Mouse (Mus musculus) limb, embryonic 13.5 days (tissue): ENCODE results near the gene Gm5662. TPM values are rescaled to one million over a fixed set of nuclear protein-coding genes. Genes with fewer than 3 reads are reported as not detected.

Experiments
- polyA plus RNA-seq: library from polyadenylated mRNA; unstranded; fragments of >200 nt; fragmentation: Nextera tagmentation; extraction: Ambion mirVana; gene quantifications from 2 replicates; pipeline ENCODE4 v1.2.1, GENCODE M21; 2015

Gene Gm5662
- polyA plus RNA-seq, 1 experiment from 2014 or later: not detected

Other genes with a start within 250 kb of the Gm5662 start
- gene Gm2056, start 247.5 kb downstream of the Gm5662 start, polyA plus RNA-seq: not detected in 2 replicates
- not detected in 2 replicates for gene Gm16368, start 190.8 kb downstream of the Gm5662 start, polyA plus RNA-seq
- not detected in 2 replicates for gene Gm10436, start 92.4 kb downstream of the Gm5662 start, polyA plus RNA-seq
- not detected in 2 replicates for gene Gm8332, start 24.4 kb downstream of the Gm5662 start, polyA plus RNA-seq
- gene Gm5039, start 49.5 kb upstream of the Gm5662 start, polyA plus RNA-seq: not detected in 2 replicates
- gene Adck1, start 86.1 kb upstream of the Gm5662 start, polyA plus RNA-seq: 22.4 and 23.3 TPM in 2 replicates